Mouse (Mus musculus) liver, postnatal 0 days (tissue): ENCODE measurements around the gene Cep104. TPM values are rescaled to one million over a fixed set of nuclear protein-coding genes. Genes with fewer than 3 reads are reported as not detected.

Source experiments
- ATAC-seq: fragments of 200-750 bp; cut with Nextera tagmentation; 2 replicates; pipeline ENCODE4 v1.8.0; 2017; ENCODE audit warnings: mild to moderate bottlenecking, moderate library complexity
- DNase-seq: peaks from one replicate; pipeline ENCODE4 v3.0.0-alpha.2; 2016
- H3K27ac ChIP-seq: fragments of 300-500 bp; sonication (generic); 2 replicates; pipeline ENCODE4 v1.5.1; 2014; ENCODE audit warnings: antibody characterized with exemption, moderate library complexity, mild to moderate bottlenecking, low read depth
- H3K27me3 ChIP-seq: fragments of 300-500 bp; sonication (generic); 2 replicates; pipeline ENCODE4 v1.6.1; 2014; ENCODE audit warnings: low read length, control low read depth, mixed read lengths; ENCODE audit not compliant: insufficient read depth
- H3K36me3 ChIP-seq: fragments of 300-500 bp; sonication (generic); replicated peaks from 2 replicates; pipeline ENCODE4 v1.6.1; 2014; ENCODE audit warnings: mild to moderate bottlenecking, control low read depth, low read length, moderate library complexity, mixed read lengths; ENCODE audit not compliant: insufficient read depth
- H3K4me1 ChIP-seq: fragments of 300-500 bp; sonication (generic); 2 replicates; pipeline ENCODE4 v1.6.1; 2014; ENCODE audit warnings: antibody characterized with exemption, mild to moderate bottlenecking, control low read depth; ENCODE audit not compliant: insufficient read depth
- H3K4me2 ChIP-seq: fragments of 300-500 bp; sonication (generic); 2 replicates; pipeline ENCODE4 v1.6.1; 2014; ENCODE audit warnings: low read depth, mild to moderate bottlenecking, low read length, moderate library complexity, mixed read lengths
- H3K4me3 ChIP-seq: fragments of 300-500 bp; sonication (generic); 2 replicates; pipeline ENCODE4 v1.5.1; 2014; ENCODE audit warnings: low read depth, low read length
- H3K9ac ChIP-seq: fragments of 300-500 bp; sonication (generic); replicated peaks from 2 replicates; pipeline ENCODE4 v1.6.1; 2014; ENCODE audit warnings: mild to moderate bottlenecking, moderate library complexity
- H3K9me3 ChIP-seq: fragments of 300-500 bp; sonication (generic); 2 replicates; pipeline ENCODE4 v1.6.1; 2016; ENCODE audit warnings: mild to moderate bottlenecking, control low read depth, low read length, mixed read lengths
- CTCF ChIP-seq: sonication (generic); IDR thresholded peaks from 2 replicates; pipeline ENCODE4 v1.5.1; 2016; ENCODE audit warnings: antibody characterized with exemption, low read depth
- EP300 ChIP-seq: IDR thresholded peaks from 2 replicates; pipeline ENCODE4 v1.6.1; 2016; ENCODE audit warnings: antibody characterized with exemption, low read depth, mild to moderate bottlenecking
- WGBS: fragments of 180-500 bp; shearing (Covaris S2); extraction: QIAGEN DNeasy Blood & Tissue Kit; methylation state at CpG from one replicate; pipeline ENCODE4 v1.1.7; 2014; ENCODE audit not compliant: insufficient replicate concordance; 5-methylcytosine and 5-hydroxymethylcytosine counted together
- polyA plus RNA-seq: library from polyadenylated mRNA; unstranded; fragments of >200 nt; fragmentation: Nextera tagmentation; extraction: Ambion mirVana; gene quantifications from 2 replicates; pipeline ENCODE4 v1.2.1, GENCODE M21; 2015

Gene Cep104
- polyA plus RNA-seq, 1 experiment from 2014 or later = 2.5 TPM

- DNase-seq (no peak), ATAC-seq (no peak)
- no peaks in the 10 kb centered on the region for H3K27me3 ChIP-seq
- H3K4me2 ChIP-seq = no peak overlapping the region
- no peaks in the 10 kb centered on the region for H3K4me1 ChIP-seq
- no peaks in the 10 kb centered on the region for H3K36me3 ChIP-seq
- H3K9me3 ChIP-seq = no peaks in the 10 kb centered on the region
- no peak overlapping the region for H3K9ac ChIP-seq
- H3K4me3 ChIP-seq = no peak overlapping the region
- TF ChIP-seq CTCF (peak; percentile 39), EP300 (no peak)
- H3K27ac ChIP-seq = no peak overlapping the region
- WGBS = 65% methylated on average over 5 of the region's 5 CpGs
Observed at GRCm38 (mm10) chr4:154045837-154046236, 70.8 kb downstream of the Cep104 start.

DNA sequence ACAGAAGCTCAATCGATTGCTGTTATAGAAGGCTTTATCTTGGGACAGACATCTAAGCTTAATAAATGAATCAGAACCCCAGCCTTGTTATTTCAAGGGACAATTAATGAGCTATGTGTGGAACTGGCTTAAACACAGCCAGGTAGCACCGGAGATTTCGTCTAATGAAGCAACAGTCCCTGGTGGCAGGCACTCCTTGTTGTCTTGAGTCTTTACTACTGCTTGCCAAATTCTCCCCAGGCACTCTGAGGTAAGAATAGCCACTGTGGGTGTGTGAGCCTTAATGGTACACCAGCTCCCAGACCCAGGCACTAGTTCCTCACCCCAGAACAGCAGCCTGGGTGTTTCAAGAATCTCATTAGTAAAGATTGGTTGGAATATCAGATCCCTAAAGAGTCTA lies 76.4 kb downstream of the Cep104 start:
- Histone ChIP-seq H3K27me3 (no peaks in the 10 kb centered on the region), H3K4me2 (no peak overlapping the region), H3K9ac (no peak overlapping the region), H3K27ac (no peak overlapping the region), H3K9me3 (no peaks in the 10 kb centered on the region), H3K4me1 (no peaks in the 10 kb centered on the region), H3K36me3 (no peaks in the 10 kb centered on the region), H3K4me3 (no peak overlapping the region)
- DNase-seq (no peak), ATAC-seq (no peak)
- TF ChIP-seq CTCF (no peak), EP300 (no peak)
- 78% methylated on average over 3 of the region's 3 CpGs for WGBS

- Histone ChIP-seq H3K9ac (no peak overlapping the region), H3K36me3 (no peaks in the 10 kb centered on the region), H3K27me3 (no peaks in the 10 kb centered on the region), H3K4me1 (no peaks in the 10 kb centered on the region), H3K4me3 (no peak overlapping the region), H3K27ac (no peak overlapping the region), H3K4me2 (no peak overlapping the region), H3K9me3 (no peaks in the 10 kb centered on the region)
- DNase-seq (no peak), ATAC-seq (no peak)
- TF ChIP-seq CTCF (peak; percentile 42), EP300 (no peak)
- 52% methylated on average over 4 of the region's 4 CpGs for WGBS
Observed at GRCm38 (mm10) chr4:154053065-154053464, 78.1 kb downstream of the Cep104 start.

GRCm38 (mm10) chr4:154055482-154055881 lies 80.5 kb downstream of the Cep104 start:
- no peaks in the 10 kb centered on the region for H3K36me3 ChIP-seq
- no peaks in the 10 kb centered on the region for H3K4me1 ChIP-seq
- ATAC-seq = no peak
- no peak for TF ChIP-seq EP300
- no peak overlapping the region for H3K27ac ChIP-seq
- no peaks in the 10 kb centered on the region for H3K27me3 ChIP-seq
- no peak overlapping the region for H3K9ac ChIP-seq
- no peak overlapping the region for H3K4me3 ChIP-seq
- WGBS = 79% methylated on average over 7 of the region's 7 CpGs
- DNase-seq = no peak
- H3K4me2 ChIP-seq = no peak overlapping the region
- no peaks in the 10 kb centered on the region for H3K9me3 ChIP-seq

DNA sequence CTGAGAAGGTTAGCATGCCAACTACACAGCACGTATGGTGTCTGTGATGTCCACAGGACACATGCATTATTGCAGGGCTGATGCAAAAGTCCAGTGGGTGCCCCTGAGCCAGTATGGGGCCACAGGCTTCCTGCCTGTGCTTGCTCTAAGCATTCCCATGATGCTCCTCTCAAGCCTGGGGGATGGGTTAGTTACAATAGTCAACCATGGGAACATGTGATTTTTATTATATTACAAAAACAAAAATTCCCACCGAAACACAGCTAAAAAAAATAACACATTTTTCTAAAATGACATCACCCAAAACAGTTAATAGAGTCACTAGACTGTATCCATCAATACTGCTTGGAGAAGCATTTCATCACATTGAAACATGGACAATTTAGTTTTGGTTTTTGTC lies 81.1 kb downstream of the Cep104 start:
- ATAC-seq = no peak
- H3K4me1 ChIP-seq = no peaks in the 10 kb centered on the region
- no peak overlapping the region for H3K27ac ChIP-seq
- TF ChIP-seq EP300 (no peak), CTCF (no peak)
- no peak overlapping the region for H3K4me3 ChIP-seq
- no peaks in the 10 kb centered on the region for H3K36me3 ChIP-seq
- no peak overlapping the region for H3K4me2 ChIP-seq
- no peak for DNase-seq
- H3K27me3 ChIP-seq = no peaks in the 10 kb centered on the region
- WGBS = 67% methylated on average over 2 of the region's 2 CpGs
- no peaks in the 10 kb centered on the region for H3K9me3 ChIP-seq
- H3K9ac ChIP-seq = no peak overlapping the region

DNA sequence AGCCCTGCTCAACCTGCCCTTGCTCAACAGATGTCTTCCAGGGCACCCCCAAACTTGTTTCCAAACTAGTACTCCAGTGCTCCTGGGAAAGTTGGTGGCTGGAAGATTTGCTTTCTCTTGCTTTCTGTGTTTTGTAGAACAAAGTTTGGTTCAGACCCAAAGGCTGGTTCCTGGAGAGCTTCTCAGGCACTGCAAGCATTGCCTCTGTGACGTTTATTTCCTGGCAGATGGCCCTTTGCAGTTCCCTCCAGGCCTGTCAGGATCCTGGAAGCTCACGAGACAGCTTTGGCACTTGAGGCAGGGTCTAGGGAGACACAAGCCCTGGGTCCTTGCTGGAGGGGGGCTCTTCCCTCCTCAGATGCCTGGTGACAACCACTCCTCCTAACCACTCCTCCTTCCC lies 81.7 kb downstream of the Cep104 start:
- DNase-seq (no peak), ATAC-seq (no peak)
- TF ChIP-seq EP300 (no peak), CTCF (no peak)
- Histone ChIP-seq H3K27ac (no peak overlapping the region), H3K4me2 (no peak overlapping the region), H3K4me1 (no peaks in the 10 kb centered on the region), H3K9me3 (no peaks in the 10 kb centered on the region), H3K36me3 (no peaks in the 10 kb centered on the region), H3K9ac (no peak overlapping the region), H3K27me3 (no peaks in the 10 kb centered on the region), H3K4me3 (no peak overlapping the region)
- 33% methylated on average over 2 of the region's 2 CpGs for WGBS

DNA sequence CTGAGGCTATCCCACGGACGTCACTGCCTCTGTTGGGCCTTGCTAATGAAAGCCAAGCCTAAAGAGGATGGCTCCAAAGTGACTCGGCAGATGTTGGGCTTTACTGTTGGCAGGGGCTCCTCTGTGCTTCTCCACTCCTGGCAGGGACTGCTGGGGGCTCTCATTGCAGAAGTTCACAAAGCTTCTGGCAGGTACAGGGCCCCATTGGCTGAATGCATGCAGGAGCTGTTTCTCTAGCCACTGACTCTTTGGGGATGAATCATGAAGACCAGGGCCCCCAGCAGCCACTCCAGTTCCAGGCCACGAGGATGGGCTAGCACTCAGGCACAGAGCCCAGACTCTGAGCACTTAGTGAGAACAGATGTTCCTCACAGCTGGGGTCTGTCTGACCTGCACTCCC lies 82.7 kb downstream of the Cep104 start:
- DNase-seq (no peak), ATAC-seq (no peak)
- H3K4me3 ChIP-seq = no peak overlapping the region
- no peak overlapping the region for H3K9ac ChIP-seq
- H3K27ac ChIP-seq = no peak overlapping the region
- TF ChIP-seq EP300 (no peak), CTCF (no peak)
- no peaks in the 10 kb centered on the region for H3K36me3 ChIP-seq
- H3K9me3 ChIP-seq = no peaks in the 10 kb centered on the region
- 49% methylated on average over 4 of the region's 4 CpGs for WGBS
- no peaks in the 10 kb centered on the region for H3K4me1 ChIP-seq
- no peaks in the 10 kb centered on the region for H3K27me3 ChIP-seq
- H3K4me2 ChIP-seq = no peak overlapping the region

Other genes starting within 250 kb of the Cep104 start
- gene A430005L14Rik, start 18.0 kb upstream of the Cep104 start, polyA plus RNA-seq = 56.1 and 59.5 TPM in 2 replicates
- 3.6 and 4.6 TPM in 2 replicates for gene Dffb, start 68 bp upstream of the Cep104 start, polyA plus RNA-seq
- 9.4 and 11.7 TPM in 2 replicates for gene Lrrc47, start 36.5 kb downstream of the Cep104 start, polyA plus RNA-seq
- gene Smim1, start 51.0 kb downstream of the Cep104 start, polyA plus RNA-seq = 86.4 and 93.6 TPM in 2 replicates
- not detected in 2 replicates for gene Ccdc27, start 67.5 kb downstream of the Cep104 start, polyA plus RNA-seq
- not detected in 2 replicates for gene Trp73, start 165.0 kb downstream of the Cep104 start, polyA plus RNA-seq
- gene Wrap73, start 167.2 kb downstream of the Cep104 start, polyA plus RNA-seq = 12.4 and 14.1 TPM in 2 replicates
- 74.4 and 83.4 TPM in 2 replicates for gene Tprgl, start 185.5 kb downstream of the Cep104 start, polyA plus RNA-seq
- gene Megf6, start 195.5 kb downstream of the Cep104 start, polyA plus RNA-seq = 0.67 and 0.89 TPM in 2 replicates